Mouse (Mus musculus) kidney, postnatal 0 days (tissue): ENCODE measurements at regions not wholly inside any gene's neighbourhood (a gene's known extent, or its start where the extent isn't known, plus 50 kb on each side); places are given as distances from the start of the nearest gene placed in this dataset.

Source experiments
- ATAC-seq: fragments of 200-750 bp; cut with Nextera tagmentation; replicated peaks from 2 replicates; pipeline ENCODE4 v1.8.0; 2017; ENCODE audit warnings: low read depth, moderate number of reproducible peaks, moderate TSS enrichment, moderate library complexity; ENCODE audit not compliant: low FRiP score
- DNase-seq: peaks from one replicate; pipeline ENCODE4 v3.0.0-alpha.2; 2016; ENCODE audit warnings: low spot score
- H3K27ac ChIP-seq: fragments of 300-500 bp; sonication (generic); 2 replicates; pipeline ENCODE4 v1.5.1; 2014; ENCODE audit warnings: mild to moderate bottlenecking
- H3K27me3 ChIP-seq: fragments of 300-500 bp; sonication (generic); 2 replicates; pipeline ENCODE4 v1.6.1; 2014; ENCODE audit warnings: low read length, mixed read lengths; ENCODE audit not compliant: insufficient read depth
- H3K36me3 ChIP-seq: fragments of 300-500 bp; sonication (generic); 2 replicates; pipeline ENCODE4 v1.6.1; 2014; ENCODE audit warnings: low read length, mixed read lengths; ENCODE audit not compliant: insufficient read depth
- H3K4me1 ChIP-seq: fragments of 300-500 bp; sonication (generic); replicated peaks from 2 replicates; pipeline ENCODE4 v1.6.1; 2014; ENCODE audit warnings: antibody characterized with exemption, low read length, mixed read lengths; ENCODE audit not compliant: insufficient read depth
- H3K4me2 ChIP-seq: fragments of 300-500 bp; sonication (generic); 2 replicates; pipeline ENCODE4 v1.6.1; 2014; ENCODE audit warnings: mild to moderate bottlenecking, low read length, moderate library complexity, mixed read lengths
- H3K4me3 ChIP-seq: fragments of 300-500 bp; sonication (generic); replicated peaks from 2 replicates; pipeline ENCODE4 v1.5.1; 2014; ENCODE audit warnings: low read depth, low read length
- H3K9ac ChIP-seq: fragments of 300-500 bp; sonication (generic); 2 replicates; pipeline ENCODE4 v1.6.1; 2014; ENCODE audit warnings: low read depth, low read length
- H3K9me3 ChIP-seq: fragments of 300-500 bp; sonication (generic); replicated peaks from 2 replicates; pipeline ENCODE4 v1.6.1; 2016; ENCODE audit warnings: low read length, inconsistent platforms, mixed read lengths
- CTCF ChIP-seq: IDR thresholded peaks from 2 replicates; pipeline ENCODE4 v1.5.1; 2016; ENCODE audit warnings: antibody characterized with exemption, low read depth, mild to moderate bottlenecking, moderate library complexity
- WGBS: fragments of 180-500 bp; shearing (Covaris S2); extraction: QIAGEN DNeasy Blood & Tissue Kit; methylation state at CpG from one replicate; pipeline ENCODE4 v1.1.7; 2014; 5-methylcytosine and 5-hydroxymethylcytosine counted together

GRCm38 (mm10) chr14:83143488-83143887, 1299.9 kb upstream of the Pcdh17 start:
- H3K4me3 ChIP-seq, result no peak overlapping the region
- no peak overlapping the region for H3K4me2 ChIP-seq
- H3K27ac ChIP-seq, result no peak overlapping the region
- H3K36me3 ChIP-seq, result no peaks in the 10 kb centered on the region
- no peak overlapping the region for H3K9ac ChIP-seq
- no peaks in the 10 kb centered on the region for H3K27me3 ChIP-seq
- DNase-seq (no peak), ATAC-seq (no peak)
- H3K9me3 ChIP-seq, result no peaks in the 10 kb centered on the region
- 35% methylated on average over 1 of the region's 1 CpGs for WGBS
- TF ChIP-seq CTCF, result no peak
- no peaks in the 10 kb centered on the region for H3K4me1 ChIP-seq

DNA sequence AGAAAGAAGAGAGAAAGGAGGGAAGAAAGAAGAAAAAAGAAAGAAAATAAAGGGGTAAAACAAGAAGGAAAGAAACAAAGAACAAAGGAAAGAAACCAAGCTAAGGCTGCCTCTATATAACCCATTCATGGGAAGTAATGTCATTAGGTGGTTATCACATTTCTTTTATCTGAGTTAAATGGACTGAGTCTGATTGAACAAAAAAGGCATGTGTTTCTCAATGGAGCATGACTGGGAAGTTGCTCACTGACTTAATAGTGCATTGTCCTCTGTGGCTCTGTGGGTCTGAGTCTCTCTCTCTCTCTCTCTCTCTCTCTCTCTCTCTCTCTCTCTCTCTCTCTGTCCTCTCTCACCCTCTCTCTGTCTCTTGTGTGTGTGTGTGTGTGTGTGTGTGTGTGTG, 1288.5 kb upstream of the Pcdh17 start:
- ATAC-seq (no peak), DNase-seq (peak; percentile 21)
- H3K9me3 ChIP-seq, result no peaks in the 10 kb centered on the region
- H3K36me3 ChIP-seq, result no peaks in the 10 kb centered on the region
- no peak for TF ChIP-seq CTCF
- H3K27me3 ChIP-seq, result no peaks in the 10 kb centered on the region
- H3K4me2 ChIP-seq, result no peak overlapping the region
- no peak overlapping the region for H3K9ac ChIP-seq
- H3K4me1 ChIP-seq, result no peaks in the 10 kb centered on the region
- no peak overlapping the region for H3K27ac ChIP-seq
- H3K4me3 ChIP-seq, result no peak overlapping the region
